In genomic region chr5:129549716-129550115, GRCm38 (mm10) we compare ENCODE assay signal across 30 mouse cellular contexts. TPM values are rescaled to one million over a fixed set of nuclear protein-coding genes. Genes with fewer than 3 reads are reported as not detected.
DNase-seq lines count a peak whose midpoint lies in the region; ATAC-seq lines count a peak whose summit lies in the region.
"Had no signal": no experiment of that assay in that cellular context is flagged by ENCODE, and none has a peak within 500 bp of the region (broad histone marks: within the 10 kb centered on the region; RNA-seq: fewer than 3 reads in every experiment).

No protein-coding gene starts in this region.

- WGBS in kidney, embryonic 15.5 days: 90% methylated on average over 12 of the region's 12 CpGs

- H3K36me3 ChIP-seq in kidney, embryonic 15.5 days: peaks cover 99% of the 10 kb centered on the region

- no peak overlapping the region for H3K9ac ChIP-seq in kidney, embryonic 15.5 days
- H3K9ac ChIP-seq: forebrain, embryonic 13.5 days; heart, embryonic 13.5 days; hindbrain, embryonic 14.5 days had no signal

- no peak for ATAC-seq in kidney, embryonic 15.5 days (replicated peaks; ENCODE audit: low FRiP score)
- no peak for ATAC-seq in megakaryocyte, adult 5-6 weeks (ENCODE audit: poor library complexity, severe bottlenecking)
- ATAC-seq: forebrain, embryonic 13.5 days; forebrain, embryonic 16.5 days; Patski had no signal

- H3K4me3 ChIP-seq in kidney, embryonic 15.5 days (replicated peaks): no peak overlapping the region
- H3K4me3 ChIP-seq: forebrain, embryonic 10.5 days; forebrain, embryonic 13.5 days; heart, adult 2 months; heart, embryonic 10.5 days; heart, embryonic 13.5 days had no signal

- no peaks in the 10 kb centered on the region for H3K4me1 ChIP-seq in kidney, embryonic 15.5 days
- H3K4me1 ChIP-seq: forebrain, embryonic 10.5 days; forebrain, embryonic 13.5 days; heart, embryonic 10.5 days; heart, embryonic 13.5 days had no signal

- no peak overlapping the region for H3K4me2 ChIP-seq in kidney, embryonic 15.5 days
- H3K4me2 ChIP-seq: forebrain, embryonic 13.5 days; heart, embryonic 13.5 days; hindbrain, embryonic 14.5 days had no signal

- no peak overlapping the region for H3K27ac ChIP-seq in kidney, embryonic 15.5 days
- H3K27ac ChIP-seq: forebrain, embryonic 10.5 days; forebrain, embryonic 13.5 days; heart, adult 2 months; heart, embryonic 10.5 days; heart, embryonic 13.5 days; hindbrain, embryonic 14.5 days had no signal

- H3K27me3 ChIP-seq in kidney, embryonic 15.5 days: no peaks in the 10 kb centered on the region
- H3K27me3 ChIP-seq: CH12.LX; forebrain, embryonic 13.5 days; heart, embryonic 13.5 days; Patski had no signal

- no peaks in the 10 kb centered on the region for H3K9me3 ChIP-seq in kidney, embryonic 15.5 days (replicated peaks)
- H3K9me3 ChIP-seq: forebrain, embryonic 10.5 days; forebrain, embryonic 13.5 days; G1E; heart, embryonic 10.5 days; heart, embryonic 13.5 days had no signal

- DNase-seq in kidney, adult 18-20 months: peak; percentile 62
- DNase-seq in kidney, postnatal 4 days: no peak
- peak; percentile 90 for DNase-seq in kidney, adult 9 months
- peak; percentile 57 for DNase-seq in retina, postnatal 1 day
- no peak for DNase-seq in retina, embryonic 14.5 days (ENCODE audit: low spot score)
- peak; percentile 65 to 81 for DNase-seq in kidney, postnatal 36 days
- DNase-seq: adrenal gland, postnatal 10 days; adrenal gland, postnatal 36 days; B cell, adult 2 months; cerebellum, adult 11 months; cerebellum, adult 2 months; cerebellum, adult 9-11 months; cerebellum, postnatal 25 days; gastrocnemius, postnatal 10 days; gastrocnemius, postnatal 36 days; heart, adult 2 months; heart, postnatal 14 days; heart, postnatal 4 days had no signal

RNA-seq across cellular contexts. Expression of gene Mmp17, which starts 34.3 kb away (rescaled TPM):
- 3.9 and 4.1 TPM in 2 replicates for polyA plus RNA-seq in kidney, embryonic 15.5 days (2015; fragmentation: Nextera tagmentation; extraction: Ambion mirVana)
- 0.18 and 0.49 TPM in 2 replicates for total RNA-seq in megakaryocyte, adult 5-6 weeks (2015)
- 0.04 TPM in 2 replicates for total RNA-seq in megakaryocyte, adult 5-6 weeks (2017)
- total RNA-seq: granulocyte monocyte progenitor cell, adult 5-6 weeks had no signal

RNA-seq across cellular contexts. Expression of gene Sfswap, which starts 48.7 kb away (rescaled TPM):
- polyA plus RNA-seq in kidney, embryonic 15.5 days (2015; fragmentation: Nextera tagmentation; extraction: Ambion mirVana): 45.6 and 46.3 TPM in 2 replicates
- 48.3 and 48.8 TPM in 2 replicates for total RNA-seq in megakaryocyte, adult 5-6 weeks (2015)
- 57.6 and 74.0 TPM in 2 replicates for total RNA-seq in megakaryocyte, adult 5-6 weeks (2017)

Comparison
In these comparisons a context has a peak if more than half of its experiments do, and no peak if none do; other contexts are left out.
1. DNase-seq: peak in kidney, adult 18-20 months (single experiment), kidney, adult 9 months (single experiment), retina, postnatal 1 day (single experiment) and kidney, postnatal 36 days (2 of 2); none in kidney, postnatal 4 days (0 of 2) and retina, embryonic 14.5 days (single experiment).